Mouse (Mus musculus): ENCODE data around the gene Tmem94.

Gene Tmem94

DNA sequence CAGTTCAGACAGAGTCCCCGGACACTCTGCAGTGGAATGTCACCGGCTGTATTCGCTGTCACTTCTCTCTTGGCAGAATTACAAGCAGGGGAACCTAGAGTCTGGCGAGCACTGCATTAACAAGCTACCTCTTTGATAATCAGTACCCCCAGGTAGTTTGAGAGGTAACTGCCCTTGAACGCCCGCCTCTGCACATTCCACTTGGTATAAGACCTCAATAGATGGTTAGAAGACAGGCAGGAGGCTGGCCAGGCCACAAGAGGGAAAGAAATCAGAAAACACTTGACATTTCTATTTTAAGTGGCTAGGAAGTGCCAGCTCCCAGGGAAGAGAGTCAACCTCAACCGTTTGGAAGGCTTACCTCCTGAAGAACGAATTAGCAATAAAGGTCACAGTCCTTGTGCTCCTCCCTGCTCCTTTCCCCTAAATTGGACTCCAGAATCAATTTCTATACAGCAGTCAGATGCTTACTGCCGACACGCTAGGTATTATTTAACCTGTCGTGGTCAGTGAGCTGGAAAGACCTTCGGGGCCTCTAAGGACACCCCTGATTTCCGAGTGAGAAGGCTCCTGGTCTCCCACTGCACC, 1.2 kb downstream of the Tmem94 start:
- in situ Hi-C loops (cut with MboI, MseI) = no loop called here

DNA sequence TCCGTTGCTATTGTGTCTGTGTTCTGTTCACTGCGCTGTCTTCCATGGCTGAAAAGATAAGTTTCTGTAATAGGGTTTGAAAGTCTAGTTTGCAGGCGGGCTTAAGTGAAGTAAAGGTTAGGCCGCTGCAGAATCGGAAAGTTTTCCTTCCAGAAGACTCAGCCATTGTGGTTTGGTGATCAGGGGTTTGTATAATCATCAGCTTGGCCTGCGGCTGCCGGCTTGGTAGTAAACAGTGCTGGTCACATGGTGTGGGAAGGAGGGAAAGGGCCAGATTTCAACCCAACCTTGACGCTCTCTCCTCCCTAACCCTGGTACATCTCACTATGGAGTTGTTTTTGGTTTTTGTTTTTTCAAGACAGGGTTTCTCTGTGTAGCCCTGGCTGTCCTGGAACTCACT, 1.7 kb downstream of the Tmem94 start:
- in situ Hi-C loops (cut with MboI, MseI) = no loop called here

DNA sequence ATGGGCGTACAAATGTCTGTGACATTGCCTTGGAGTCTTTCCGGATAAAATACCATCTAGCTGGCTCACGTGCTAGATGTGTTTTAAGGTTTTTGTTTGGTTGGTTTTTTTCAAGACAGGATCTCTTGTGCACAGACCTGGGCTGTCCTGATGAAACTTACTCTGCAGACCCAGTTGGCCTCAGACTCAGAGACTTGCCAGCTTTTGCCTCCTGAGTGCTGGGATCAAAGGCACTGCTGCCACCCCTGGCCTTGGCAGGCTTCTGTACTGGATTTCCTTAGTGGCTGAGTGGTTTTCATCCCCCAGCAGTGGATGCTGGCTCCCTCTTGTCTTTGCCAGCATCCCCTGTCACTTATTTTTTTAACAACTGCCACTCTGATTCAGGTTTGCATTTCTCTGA, 3.7 kb downstream of the Tmem94 start:
- in situ Hi-C loops (cut with MboI, MseI) = no loop called here

DNA sequence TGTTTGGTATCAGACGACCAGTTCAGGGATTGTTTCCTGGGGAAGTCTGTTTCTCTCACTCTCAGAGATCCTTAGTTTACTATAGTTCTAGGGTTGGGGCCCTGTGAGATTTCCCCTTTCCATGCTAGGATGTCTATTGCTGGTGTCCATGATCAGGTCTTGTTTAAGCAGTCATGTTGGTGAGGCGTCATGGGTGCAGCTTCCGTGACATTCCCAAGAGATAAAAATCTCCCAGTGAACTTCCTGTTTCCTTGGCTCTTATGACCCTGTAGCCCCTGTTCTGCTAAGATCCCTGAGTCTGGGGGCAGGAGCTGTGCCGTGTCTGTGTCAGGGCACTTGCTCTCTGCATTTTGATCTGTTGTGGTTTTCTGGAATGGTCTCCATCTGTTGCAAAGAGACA, 9.4 kb downstream of the Tmem94 start:
- in situ Hi-C loops (cut with MboI, MseI) = no loop called here

DNA sequence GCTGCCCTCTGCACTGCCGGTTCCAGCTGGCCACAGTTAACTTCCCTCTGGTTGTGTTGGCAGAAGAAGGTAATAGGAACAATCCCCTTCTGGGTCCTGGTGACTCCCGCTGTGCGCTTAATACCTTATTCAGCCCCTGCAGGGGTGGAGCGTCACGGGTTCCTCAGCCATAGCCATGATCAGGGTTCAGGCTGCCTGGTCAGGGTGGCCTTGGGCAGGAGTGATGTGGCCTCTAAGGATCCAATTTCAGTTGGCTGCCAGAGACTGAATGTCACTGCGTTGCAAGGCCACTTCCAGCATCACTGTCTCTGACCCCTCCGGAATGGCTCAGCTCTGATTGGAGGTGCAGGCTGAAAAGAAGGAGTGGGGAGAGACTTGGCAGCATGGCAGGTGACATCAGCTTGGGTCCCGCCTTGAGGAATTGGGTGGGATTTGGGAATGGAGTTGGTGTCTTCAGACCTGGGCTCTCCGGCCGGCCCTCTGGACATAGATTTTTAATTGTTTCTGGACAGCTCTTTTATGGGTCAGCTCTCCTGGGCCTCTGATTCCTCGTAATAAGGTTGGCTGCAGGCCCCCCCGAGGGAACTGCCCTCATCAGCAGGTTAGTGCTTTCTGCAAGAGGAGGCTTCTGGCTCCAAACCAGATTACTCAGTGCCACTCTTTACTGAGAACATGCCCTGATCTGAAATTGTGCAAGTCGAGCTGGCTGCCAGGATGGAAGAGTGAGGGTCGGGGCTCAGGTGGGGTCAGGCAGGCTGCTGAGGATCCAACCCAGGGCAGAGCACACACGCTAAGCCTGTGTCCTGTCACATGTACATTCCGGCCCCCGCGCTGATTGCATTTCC, 10.8 kb downstream of the Tmem94 start:
- in situ Hi-C loops (cut with MboI, MseI) = no loop called here

DNA sequence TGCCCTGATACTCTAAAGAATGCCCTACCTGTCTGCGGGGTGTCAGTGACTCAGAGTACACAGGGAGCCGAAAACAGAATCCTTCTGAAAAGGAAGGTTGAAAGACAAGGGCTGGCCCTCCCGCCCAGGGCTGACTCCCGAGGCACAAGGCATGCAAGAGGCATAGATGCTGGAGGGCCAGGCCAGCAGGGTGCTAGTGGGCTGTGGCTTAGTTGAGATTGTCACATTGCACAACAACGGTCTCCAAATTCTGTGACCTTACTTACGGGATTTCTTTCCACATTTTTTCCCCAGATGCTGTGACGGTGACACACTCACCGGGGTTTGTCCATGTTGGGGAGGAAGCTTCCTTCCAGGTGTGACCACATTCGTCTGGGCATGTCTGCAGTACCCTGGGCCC, 11.7 kb downstream of the Tmem94 start:
- in situ Hi-C loops (cut with MboI, MseI) = no loop called here

DNA sequence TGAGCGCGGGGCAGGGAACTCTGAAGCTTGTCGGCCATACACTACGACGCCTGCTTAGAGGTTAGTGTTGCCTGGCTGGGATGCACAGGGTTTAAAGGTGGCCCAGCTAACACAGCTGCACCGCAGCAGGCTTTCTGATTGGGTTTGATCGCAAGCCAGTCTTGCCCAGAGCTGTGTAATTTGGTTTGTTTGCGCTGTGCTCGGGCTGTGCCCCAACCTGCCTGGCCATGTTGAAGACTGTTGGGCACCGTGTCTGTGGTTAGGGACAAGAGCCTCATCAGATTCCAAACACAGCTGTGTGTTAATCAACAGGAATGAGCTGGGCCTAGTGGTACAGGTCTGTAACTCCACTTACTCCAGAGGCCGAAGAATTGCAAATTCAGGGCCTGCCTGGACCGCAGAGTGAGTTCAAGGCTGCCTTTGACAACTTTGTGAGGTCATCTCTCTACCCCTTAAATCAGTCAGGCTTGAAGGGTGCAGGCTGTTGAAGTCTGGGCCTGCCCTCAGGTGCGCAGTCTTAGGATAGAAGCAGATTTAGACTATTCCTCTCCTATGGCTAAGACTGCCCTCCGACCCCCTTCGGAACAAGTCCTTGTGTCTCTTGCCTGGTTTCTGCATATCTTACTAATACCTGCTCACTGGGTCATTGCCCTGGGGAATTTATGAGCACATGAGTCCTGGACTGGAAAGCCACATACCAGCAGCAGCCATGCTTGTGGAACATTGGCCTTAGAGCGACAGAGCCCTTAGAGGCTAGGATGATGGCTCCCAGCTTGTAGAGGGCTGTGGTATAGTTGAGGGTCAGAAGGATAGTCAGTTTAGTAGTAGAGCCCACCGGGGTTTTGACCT, 12.5 kb downstream of the Tmem94 start:
- in situ Hi-C loops (cut with MboI, MseI) = no loop called here

GRCm38 (mm10) chr11:115779038-115779571, 13.9 kb downstream of the Tmem94 start:
- in situ Hi-C loops (cut with MboI, MseI) = no loop called here

DNA sequence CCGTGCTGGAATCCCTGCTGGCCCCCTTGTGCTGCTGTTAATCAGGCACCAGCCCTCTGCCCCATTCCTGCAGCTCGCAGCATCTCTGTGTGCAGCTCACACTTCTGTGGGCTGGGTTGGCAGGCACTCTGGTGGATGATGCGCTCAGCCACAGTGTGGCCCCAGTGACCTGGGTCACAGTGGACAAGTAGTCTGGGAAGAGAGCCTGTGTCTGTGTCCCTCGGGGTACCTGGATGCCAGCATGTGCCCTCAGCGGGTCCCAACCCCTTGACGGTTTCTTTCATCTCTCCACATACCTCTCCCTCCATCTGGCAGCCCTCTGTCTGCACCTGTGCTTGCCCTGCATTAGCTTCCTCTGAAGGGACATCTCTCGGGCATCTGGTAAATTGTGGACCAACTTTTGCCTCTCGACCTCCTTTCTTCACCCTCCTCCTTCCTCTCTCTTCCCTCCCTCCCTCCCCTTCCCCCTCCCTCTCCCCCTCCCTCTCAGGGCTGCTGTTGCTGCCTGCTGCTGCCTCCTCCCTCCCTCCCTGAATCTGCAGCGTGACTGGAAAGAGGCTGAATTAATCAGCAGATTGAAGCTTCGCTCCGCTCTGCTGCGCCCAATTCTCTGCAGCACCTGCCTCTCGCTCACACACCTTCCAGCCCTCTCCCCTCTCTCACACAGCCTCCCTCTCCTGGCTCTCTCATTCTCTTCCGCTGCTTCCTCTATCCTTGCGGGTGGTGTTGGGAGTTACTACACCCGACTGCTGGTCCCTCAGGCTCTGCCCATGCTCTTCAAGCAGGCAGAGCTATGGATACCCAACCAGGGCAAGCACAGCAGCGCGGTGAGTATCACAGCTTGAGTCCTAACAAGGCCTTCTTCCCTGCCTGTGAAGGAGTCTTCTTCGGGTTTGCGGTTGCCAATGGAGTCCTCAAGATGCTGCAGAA, 15.2 kb downstream of the Tmem94 start:
- in situ Hi-C loops (cut with MboI, MseI) = loop anchor here (5.0 kb wide), 1 partner anchor 38 kb away; no protein-coding TSS in a partner anchor

GRCm38 (mm10) chr11:115786473-115786872, 21.2 kb downstream of the Tmem94 start:
- in situ Hi-C loops (cut with MboI, MseI) = no loop called here

GRCm38 (mm10) chr11:115789787-115790186, 24.6 kb downstream of the Tmem94 start:
- in situ Hi-C loops (cut with MboI, MseI) = no loop called here

GRCm38 (mm10) chr11:115791919-115792318, 26.7 kb downstream of the Tmem94 start:
- in situ Hi-C loops (cut with MboI, MseI) = no loop called here

DNA sequence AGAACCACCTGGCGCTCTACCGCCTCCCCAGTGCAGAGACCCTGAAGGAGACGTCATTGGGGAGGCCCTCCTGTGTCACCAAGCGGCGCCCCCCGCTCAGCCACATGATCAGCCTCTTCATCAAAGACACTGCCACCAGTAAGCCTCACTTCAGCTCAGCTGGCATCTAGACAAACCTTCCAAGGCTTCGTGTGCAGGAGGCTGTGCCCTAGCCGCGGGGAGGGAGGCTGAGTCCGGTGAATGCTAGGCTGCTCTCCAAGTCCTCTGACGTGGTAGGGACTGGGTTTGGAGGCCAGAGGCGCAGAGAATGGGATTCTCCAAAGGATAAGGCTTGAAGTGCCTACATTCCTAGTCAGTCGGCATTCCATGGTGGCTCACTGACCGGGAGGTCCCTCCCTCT, 27.1 kb downstream of the Tmem94 start:
- in situ Hi-C loops (cut with MboI, MseI) = no loop called here

- in situ Hi-C loops (cut with MboI, MseI) = no loop called here
Measured at GRCm38 (mm10) chr11:115796898-115797297, 31.7 kb downstream of the Tmem94 start.

DNA sequence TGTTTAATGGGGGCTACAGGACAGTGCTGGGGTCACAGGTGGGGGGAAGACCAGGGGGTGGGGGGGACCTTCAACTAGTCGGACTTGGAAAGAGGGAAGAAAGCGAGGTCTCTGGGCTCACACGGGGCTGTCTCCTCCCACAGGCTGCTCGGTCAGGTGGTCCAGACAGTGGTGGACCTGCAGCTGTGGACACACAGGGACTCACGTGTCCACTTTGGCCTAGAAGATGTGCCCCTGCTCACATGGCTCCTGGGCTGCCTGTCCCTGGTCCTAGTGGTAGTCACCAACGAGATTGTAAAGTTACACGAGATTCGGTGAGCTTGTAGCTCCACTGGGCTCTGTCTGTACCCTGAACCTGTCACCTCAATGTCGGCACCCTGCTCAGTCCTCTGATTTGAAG, 32.4 kb downstream of the Tmem94 start:
- in situ Hi-C loops (cut with MboI, MseI) = no loop called here

DNA sequence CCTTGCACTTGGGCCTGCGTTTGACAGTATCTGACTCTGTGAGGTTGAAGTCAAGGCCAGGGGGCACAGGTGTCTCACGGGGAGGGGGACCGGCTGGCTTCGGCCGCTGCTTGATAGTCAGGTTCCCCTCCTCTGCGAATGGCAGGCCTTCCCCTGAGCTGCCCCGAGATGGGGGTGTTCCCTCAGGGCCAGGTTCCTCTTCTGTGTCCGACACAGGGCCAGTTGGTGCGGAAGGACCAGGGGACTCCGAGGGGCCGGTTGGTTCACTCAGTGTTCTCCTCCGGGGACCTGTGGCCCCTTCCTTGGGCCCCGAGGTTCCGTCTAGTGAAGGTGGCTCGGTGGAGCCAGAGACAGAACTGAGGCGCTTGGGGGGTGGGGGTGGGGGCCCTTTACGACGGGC, 35.7 kb downstream of the Tmem94 start:
- in situ Hi-C loops (cut with MboI, MseI) = no loop called here

DNA sequence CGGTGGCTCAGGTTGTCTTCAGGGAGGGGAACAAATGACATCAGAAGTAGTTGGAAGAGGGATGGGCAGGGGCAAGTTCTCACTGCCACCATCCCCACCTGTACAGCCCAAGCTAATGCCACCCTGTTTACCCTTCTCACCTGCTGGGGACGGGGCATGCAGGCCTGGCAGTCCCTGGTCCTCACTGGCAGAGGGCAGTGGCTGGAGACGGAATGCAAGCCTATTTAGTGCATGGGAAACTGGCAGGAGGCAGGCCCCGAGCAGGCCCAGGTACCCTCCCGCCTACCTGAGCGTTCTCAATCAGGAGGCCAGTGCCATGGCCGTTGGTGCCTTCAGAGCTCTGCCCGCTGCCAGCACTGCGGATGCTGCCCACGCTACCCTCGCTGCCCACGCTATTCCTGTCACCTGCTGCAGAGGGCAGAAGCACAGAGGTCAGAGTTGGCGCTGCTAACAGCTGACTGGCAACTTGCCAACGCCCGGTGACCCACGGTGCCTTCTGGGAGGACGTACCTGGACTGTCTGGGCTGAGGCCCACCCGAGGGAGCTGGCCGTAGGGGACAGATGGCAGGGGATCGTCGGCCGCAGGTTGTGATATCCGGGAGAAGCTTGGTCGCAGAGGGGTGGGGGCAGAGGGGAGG, 38.0 kb downstream of the Tmem94 start:
- in situ Hi-C loops (cut with MboI, MseI) = no loop called here

- in situ Hi-C loops (cut with MboI, MseI) = no loop called here
Measured at GRCm38 (mm10) chr11:115805005-115805404, 39.8 kb downstream of the Tmem94 start.

DNA sequence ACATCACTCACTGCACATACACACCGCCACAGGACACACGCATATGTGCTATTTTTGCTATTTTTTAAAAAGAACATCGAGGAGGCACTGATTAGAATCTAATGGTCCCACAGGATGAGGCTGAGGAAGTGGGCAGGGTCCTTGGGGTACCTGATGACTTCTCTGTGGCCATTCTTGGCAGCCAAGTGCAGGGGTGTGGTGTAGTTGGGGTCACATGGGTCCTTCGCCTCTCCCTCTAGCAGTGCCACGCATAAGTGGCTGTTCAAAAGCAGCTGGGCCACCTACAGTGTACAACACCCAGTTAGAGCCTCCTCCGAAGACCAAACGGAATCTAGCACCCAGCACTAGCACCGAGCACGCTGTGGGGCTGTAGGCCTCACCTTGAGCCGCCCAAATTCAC, 40.9 kb downstream of the Tmem94 start:
- in situ Hi-C loops (cut with MboI, MseI) = no loop called here

DNA sequence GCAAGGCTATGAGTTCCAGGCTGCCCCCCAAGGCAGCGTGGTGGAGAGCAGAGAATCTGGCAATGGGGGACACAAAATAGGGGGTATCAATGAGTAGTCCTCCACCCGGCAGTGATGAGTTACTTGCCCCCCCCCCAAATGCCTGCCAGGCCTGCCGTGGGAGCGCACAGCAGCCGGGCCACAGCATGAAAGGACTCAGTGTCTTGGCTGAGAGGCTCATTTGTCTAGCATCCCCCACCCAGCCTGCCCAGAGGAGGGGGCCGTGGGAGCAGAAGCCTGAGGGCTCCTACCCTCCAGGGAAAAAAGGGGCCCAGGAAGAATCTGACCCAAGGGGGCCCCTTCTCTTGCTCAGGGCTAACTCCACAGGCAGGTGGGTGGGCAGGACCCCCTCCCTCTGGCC, 42.1 kb downstream of the Tmem94 start:
- in situ Hi-C loops (cut with MboI, MseI) = no loop called here

- in situ Hi-C loops (cut with MboI, MseI) = no loop called here
Measured at GRCm38 (mm10) chr11:115807971-115808370, 42.7 kb downstream of the Tmem94 start.

Measured in T-helper 1 cell (primary cell).